Mouse (Mus musculus): Measurements from ENCODE around the gene Mnt.

GRCm38 (mm10) chr11:74862129-74862528 is 31.4 kb downstream of the Mnt start:
- no peak for TF ChIP-seq POLR2A (IDR thresholded peaks at IDR 0.05; ENCODE audit: low read depth, low read length)
- TF ChIP-seq CTCF (IDR thresholded peaks at IDR 0.05; ENCODE audit: borderline replicate concordance, insufficient read depth, low read length), result no peak

Measured in embryonic fibroblast, embryonic 13.5 days (primary cell).